ENCODE assay signal across 12 mouse cellular contexts in genomic region chr12:36721223-36721622, GRCm38 (mm10).
DNase-seq lines count a peak whose midpoint lies in the region; ATAC-seq and TF ChIP-seq lines count a peak whose summit lies in the region.
"Had no signal": no experiment of that assay in that cellular context is flagged by ENCODE, and none has a peak within 500 bp of the region (broad histone marks: within the 10 kb centered on the region; RNA-seq: fewer than 3 reads in every experiment).

No protein-coding gene starts in this region.

- DNase-seq in heart, adult 2 months = no peak
- no peak for DNase-seq in heart, adult 8-10 months (ENCODE audit: low spot score)
- DNase-seq in NIH3T3 (ENCODE audit: low read depth) = peak; percentile 4
- DNase-seq in kidney, postnatal 4 days = peak; percentile 7 to 14
- no peak for DNase-seq in testis, postnatal 14 days (ENCODE audit: low spot score)
- DNase-seq in right cerebral cortex, adult 18-20 months = no peak
- no peak for DNase-seq in left cerebral cortex, postnatal 25 days (ENCODE audit: low spot score in 2 of 2)
- DNase-seq: adrenal gland, adult 2 months; cerebellum, postnatal 36 days; gastrocnemius, postnatal 10 days had no signal

- ATAC-seq in embryonic facial prominence, embryonic 12.5 days (ENCODE audit: insufficient number of reproducible peaks, insufficient read depth, low FRiP score, low TSS enrichment) = peak; percentile 69
- ATAC-seq: intestine, embryonic 16.5 days had no signal

- peak; percentile 26; the same call in 1 of the 2 replicates for TF ChIP-seq CTCF in heart, adult 2 months (IDR thresholded peaks at IDR 0.05)

- no peaks in the 10 kb centered on the region for H3K27me3 ChIP-seq in heart, adult 2 months (ENCODE audit: control insufficient read depth, insufficient read depth, low read length)
- no peaks in the 10 kb centered on the region for H3K27me3 ChIP-seq in embryonic facial prominence, embryonic 12.5 days

- H3K79me2 ChIP-seq in heart, adult 2 months (replicated peaks; ENCODE audit: control insufficient read depth, insufficient read depth, low read length) = no peaks in the 10 kb centered on the region

- H3K36me3 ChIP-seq in heart, adult 2 months (ENCODE audit: control insufficient read depth, insufficient read depth, low read length) = peaks cover 5% of the 10 kb centered on the region
- no peaks in the 10 kb centered on the region for H3K36me3 ChIP-seq in embryonic facial prominence, embryonic 12.5 days

- H3K9me3 ChIP-seq in embryonic facial prominence, embryonic 12.5 days = no peaks in the 10 kb centered on the region

- TF ChIP-seq POLR2A in heart, adult 2 months (IDR thresholded peaks at IDR 0.05; ENCODE audit: insufficient read depth, low read depth, low read length) = no peak

- no peak overlapping the region for H3K9ac ChIP-seq in heart, adult 2 months (ENCODE audit: low read depth, low read length)
- H3K9ac ChIP-seq in embryonic facial prominence, embryonic 12.5 days = no peak overlapping the region

- no peak overlapping the region for H3K4me2 ChIP-seq in embryonic facial prominence, embryonic 12.5 days (replicated peaks)

- H3K27ac ChIP-seq in heart, adult 2 months = peak overlapping the region; percentile 0
- 0 out of 2 replicates have a peak overlapping the region, but pooled peaks have one; percentile 36 for H3K27ac ChIP-seq in embryonic facial prominence, embryonic 12.5 days

- H3K4me1 ChIP-seq in heart, adult 2 months (ENCODE audit: control insufficient read depth, insufficient read depth, low read length) = peaks cover 7% of the 10 kb centered on the region
- peaks cover 22% of the 10 kb centered on the region for H3K4me1 ChIP-seq in embryonic facial prominence, embryonic 12.5 days

- no peak overlapping the region for H3K4me3 ChIP-seq in heart, adult 2 months
- no peak overlapping the region for H3K4me3 ChIP-seq in embryonic facial prominence, embryonic 12.5 days

- no peak for TF ChIP-seq EP300 in heart, adult 2 months (IDR thresholded peaks at IDR 0.05; ENCODE audit: insufficient read depth, low read depth, low read length)

- intact Hi-C loops in heart, adult 2 months (cut with DNase I) = loop anchor here (5.0 kb wide), 2 partner anchors 61 to 196 kb away; no protein-coding TSS in a partner anchor
- intact Hi-C loops in left cerebral cortex, postnatal 25 days (cut with DNase I) = no loop called here

- WGBS in heart, adult 2 months = 56% methylated on average over 6 of the region's 6 CpGs
- WGBS in embryonic facial prominence, embryonic 12.5 days = 31% methylated on average over 6 of the region's 6 CpGs

Comparison
In these comparisons a context has a peak if more than half of its experiments do, and no peak if none do; other contexts are left out.
1. DNase-seq: peak in NIH3T3 (single experiment) and kidney, postnatal 4 days (2 of 2); none in heart, adult 2 months (0 of 2), heart, adult 8-10 months (single experiment), testis, postnatal 14 days (single experiment), right cerebral cortex, adult 18-20 months (single experiment) and left cerebral cortex, postnatal 25 days (0 of 2).